Mouse (Mus musculus): ENCODE results near the gene Syt16.

Gene Syt16

DNA sequence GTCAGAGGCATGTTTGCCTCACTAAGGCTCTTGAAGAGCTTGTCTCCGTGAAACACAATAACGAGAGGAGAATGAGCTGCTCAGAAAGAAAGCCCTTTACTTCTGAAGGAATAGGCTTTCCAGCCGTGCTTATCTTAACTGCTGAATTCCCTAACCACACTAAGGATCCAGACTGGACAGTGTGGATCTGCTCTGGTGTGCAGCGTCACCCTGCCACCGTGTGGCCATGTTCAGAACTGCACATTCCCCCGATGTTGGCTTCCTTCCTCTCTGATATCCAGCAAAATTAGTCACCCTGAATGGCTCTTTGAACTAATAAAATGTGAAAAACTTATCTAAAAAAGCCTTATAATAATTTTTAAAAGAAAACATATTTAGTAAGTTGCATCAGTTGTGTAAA is 16.3 kb downstream of the Syt16 start:
- DNase-seq (ENCODE audit: low spot score in 2 of 2), result peak; percentile 33 to 80

- peak; percentile 19 to 77 for DNase-seq (ENCODE audit: low spot score in 2 of 2)
These were observed 17.3 kb downstream of the Syt16 start for GRCm38 (mm10) chr12:74014739-74015270.

- no peak for DNase-seq (ENCODE audit: low spot score in 2 of 2)
These were observed 18.0 kb downstream of the Syt16 start for GRCm38 (mm10) chr12:74015491-74015890.

GRCm38 (mm10) chr12:74023260-74023659 is 25.8 kb downstream of the Syt16 start:
- no peak for DNase-seq (ENCODE audit: low spot score in 2 of 2)

GRCm38 (mm10) chr12:74024912-74025311 is 27.5 kb downstream of the Syt16 start:
- DNase-seq (ENCODE audit: low spot score in 2 of 2), result no peak

DNA sequence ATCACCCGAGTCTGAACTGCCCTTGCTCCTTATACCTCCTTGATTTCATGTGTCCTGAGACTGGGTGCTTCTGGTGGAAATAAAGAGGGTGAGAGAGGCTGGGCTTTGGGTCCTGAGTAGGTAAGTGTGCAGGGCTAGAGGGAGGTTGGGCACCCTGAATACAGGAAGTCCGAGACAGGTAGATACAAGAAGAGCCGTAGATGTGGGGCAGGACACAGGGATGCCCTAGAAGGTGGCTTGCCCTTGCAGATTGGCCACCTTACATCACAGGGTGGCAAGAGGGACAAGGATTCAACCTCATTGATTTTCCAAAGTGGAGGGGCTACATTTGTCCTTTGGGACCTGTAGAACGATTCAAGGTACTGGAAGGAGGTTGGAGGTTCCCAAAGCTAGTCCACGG is 45.8 kb downstream of the Syt16 start:
- DNase-seq (ENCODE audit: low spot score in 2 of 2), result no peak

- no peak for DNase-seq (ENCODE audit: low spot score in 2 of 2)
These were observed 46.3 kb downstream of the Syt16 start for GRCm38 (mm10) chr12:74043755-74044154.

DNA sequence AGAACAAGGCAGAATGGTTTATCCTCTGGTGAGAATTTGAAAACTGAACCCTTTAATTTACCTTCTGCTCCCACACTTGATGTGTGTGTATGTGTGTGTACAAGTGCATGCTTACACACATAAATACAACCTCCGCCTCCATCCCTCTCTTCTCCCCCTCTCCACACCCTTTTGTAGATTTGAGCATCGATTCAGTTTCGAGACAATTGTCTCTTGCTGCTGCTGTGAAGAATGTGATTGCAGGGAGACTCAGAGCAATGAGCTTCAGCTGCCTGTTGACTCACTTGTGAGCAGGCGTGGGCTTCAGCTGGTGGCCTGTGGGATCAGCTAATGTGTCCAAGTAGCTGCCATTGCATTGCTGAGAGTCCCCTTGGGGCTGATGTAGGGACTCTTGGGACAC is 46.8 kb downstream of the Syt16 start:
- no peak for DNase-seq (ENCODE audit: low spot score in 2 of 2)

GRCm38 (mm10) chr12:74055336-74055931 is 58.0 kb downstream of the Syt16 start:
- no peak for DNase-seq (ENCODE audit: low spot score in 2 of 2)

- no peak for DNase-seq (ENCODE audit: low spot score in 2 of 2)
These were observed 58.7 kb downstream of the Syt16 start for GRCm38 (mm10) chr12:74056162-74056561.

- DNase-seq (ENCODE audit: low spot score in 2 of 2), result no peak
These were observed 65.1 kb downstream of the Syt16 start for GRCm38 (mm10) chr12:74062547-74062946.

DNA sequence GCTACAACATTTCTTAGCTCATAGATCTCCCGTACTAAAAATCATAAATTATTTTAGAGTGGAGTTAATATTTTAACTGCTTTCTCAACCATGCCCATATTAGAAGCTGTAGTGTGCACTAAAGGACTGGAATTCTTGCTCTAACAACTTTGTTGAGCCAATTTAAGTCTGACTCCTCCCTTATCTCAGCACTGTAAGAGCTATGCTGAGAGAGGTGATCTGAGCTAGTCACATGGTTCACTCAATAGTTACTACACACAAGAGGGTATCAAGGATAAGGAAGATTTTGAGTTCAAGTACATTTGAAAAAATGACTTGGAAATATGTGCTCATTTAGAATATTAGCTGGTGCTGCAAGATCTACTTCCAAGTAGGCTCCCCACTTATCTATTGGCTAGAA is 71.5 kb downstream of the Syt16 start:
- DNase-seq (ENCODE audit: low spot score in 2 of 2), result no peak

- DNase-seq (ENCODE audit: low spot score in 2 of 2), result no peak
These were observed 78.1 kb downstream of the Syt16 start for GRCm38 (mm10) chr12:74075590-74075989.

DNA sequence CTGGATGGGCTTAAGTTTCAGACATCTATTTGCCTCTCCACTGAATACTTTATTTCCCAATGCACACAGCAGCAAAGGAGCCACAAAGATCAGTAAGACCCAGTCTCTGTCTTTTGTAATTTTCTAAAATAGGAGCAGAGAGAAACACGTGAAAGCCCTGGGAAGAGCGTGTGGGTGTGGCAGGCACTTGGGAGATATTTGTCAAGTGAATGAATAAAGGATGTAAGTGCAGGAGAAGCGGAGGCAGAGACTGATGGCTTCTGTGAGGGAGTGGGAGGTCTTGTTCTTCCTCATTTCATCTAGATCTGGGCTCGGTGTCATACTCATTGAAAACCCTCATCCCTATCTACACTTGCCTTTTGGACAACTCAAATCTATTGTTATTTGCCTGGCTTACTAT is 78.6 kb downstream of the Syt16 start:
- no peak for DNase-seq (ENCODE audit: low spot score in 2 of 2)

GRCm38 (mm10) chr12:74081122-74081521 is 83.7 kb downstream of the Syt16 start:
- no peak for DNase-seq (ENCODE audit: low spot score in 2 of 2)

GRCm38 (mm10) chr12:74084389-74084788 is 86.9 kb downstream of the Syt16 start:
- DNase-seq (ENCODE audit: low spot score in 2 of 2), result no peak

- no peak for DNase-seq (ENCODE audit: low spot score in 2 of 2)
These were observed 89.6 kb downstream of the Syt16 start for GRCm38 (mm10) chr12:74087086-74087485.

DNA sequence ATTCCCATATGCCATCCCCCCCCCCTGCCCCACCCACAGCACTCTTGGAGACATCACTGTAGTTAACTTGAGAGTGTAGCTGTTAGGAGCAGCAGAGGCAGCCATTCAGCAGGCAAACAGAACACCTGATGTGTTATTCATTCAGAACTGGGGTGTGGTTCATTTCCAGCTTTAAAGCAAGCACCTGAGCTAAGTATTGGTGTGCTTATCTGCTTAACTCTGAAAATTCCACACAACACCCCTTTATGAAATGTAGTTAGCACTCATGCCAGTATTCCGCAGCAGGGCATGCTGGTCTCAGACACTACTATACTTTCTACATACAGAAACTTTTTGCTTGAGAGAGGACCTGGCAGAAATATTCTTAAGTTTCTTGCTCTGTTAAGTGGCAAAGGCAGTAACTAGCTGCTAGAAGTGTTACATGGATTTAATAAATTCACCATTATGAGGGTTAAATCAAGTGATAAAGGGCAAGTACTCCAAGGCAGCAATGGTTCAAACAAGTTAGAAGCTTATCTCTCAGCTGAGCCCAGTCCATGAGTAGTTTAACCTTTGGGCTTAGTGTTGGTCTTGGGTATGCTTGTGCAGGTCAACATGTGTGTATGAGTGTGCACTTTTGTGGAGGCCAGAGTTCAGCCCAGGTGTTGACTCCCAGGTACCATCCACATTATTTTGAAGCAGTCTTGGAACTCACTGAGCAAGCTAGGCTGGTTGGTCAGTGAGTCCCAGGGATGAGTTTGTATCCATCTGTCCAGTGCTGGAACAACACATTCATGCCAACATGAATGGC is 92.1 kb downstream of the Syt16 start:
- no peak for DNase-seq (ENCODE audit: low spot score in 2 of 2)

- no peak for DNase-seq (ENCODE audit: low spot score in 2 of 2)
These were observed 95.1 kb downstream of the Syt16 start for GRCm38 (mm10) chr12:74092546-74092945.

- no peak for DNase-seq (ENCODE audit: low spot score in 2 of 2)
These were observed 95.6 kb downstream of the Syt16 start for GRCm38 (mm10) chr12:74093110-74093509.

- DNase-seq (ENCODE audit: low spot score in 2 of 2), result no peak
These were observed 97.2 kb downstream of the Syt16 start for GRCm38 (mm10) chr12:74094701-74095100.

DNA sequence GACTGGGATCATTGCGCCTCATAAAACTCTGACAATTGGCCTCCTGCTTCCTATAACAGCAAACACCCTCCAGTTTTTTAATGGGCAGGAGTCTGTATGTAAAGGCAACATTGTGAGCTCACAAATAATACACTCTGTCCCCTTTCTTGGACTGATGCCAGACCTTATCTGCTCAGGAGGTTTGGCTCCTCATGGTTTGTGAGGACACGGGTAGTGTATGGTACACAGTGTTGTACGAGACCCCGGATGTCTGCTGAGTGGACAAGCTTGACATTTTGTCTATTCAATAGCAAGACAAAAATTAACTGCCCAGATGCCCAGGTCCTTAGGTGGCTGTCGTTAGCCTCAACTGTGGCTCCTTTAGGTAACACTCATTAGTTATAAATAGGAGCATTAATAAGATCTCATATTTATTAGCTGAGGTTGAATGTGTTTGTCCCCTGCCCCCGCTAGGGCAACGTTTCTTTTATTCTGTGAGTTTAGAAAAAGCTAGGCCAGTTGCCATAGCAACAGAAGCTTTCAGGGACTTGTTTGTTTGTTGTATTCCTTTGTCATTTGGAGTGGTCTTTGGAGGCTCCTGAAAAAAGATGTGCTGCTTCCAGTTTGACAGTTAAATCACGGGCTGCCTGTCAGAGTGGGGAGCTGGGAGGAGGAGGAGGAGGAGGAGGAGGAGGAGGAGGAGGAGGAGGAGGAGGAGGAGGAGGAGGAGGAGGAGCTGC is 101.3 kb downstream of the Syt16 start:
- no peak for DNase-seq (ENCODE audit: low spot score in 2 of 2)

All from spleen, postnatal 4 days (tissue).